Mouse (Mus musculus): ENCODE results near the gene Gm5728. TPM values are rescaled to one million over a fixed set of nuclear protein-coding genes. Genes with fewer than 3 reads are reported as not detected.

The Gm5728 gene
- not detected for polyA plus RNA-seq (2015; fragmentation: Illumina TruSeq; extraction: RNeasy Lipid Tissue Mini Kit (QIAGEN cat#74804); ENCODE audit: low read depth, low replicate concordance)

DNA sequence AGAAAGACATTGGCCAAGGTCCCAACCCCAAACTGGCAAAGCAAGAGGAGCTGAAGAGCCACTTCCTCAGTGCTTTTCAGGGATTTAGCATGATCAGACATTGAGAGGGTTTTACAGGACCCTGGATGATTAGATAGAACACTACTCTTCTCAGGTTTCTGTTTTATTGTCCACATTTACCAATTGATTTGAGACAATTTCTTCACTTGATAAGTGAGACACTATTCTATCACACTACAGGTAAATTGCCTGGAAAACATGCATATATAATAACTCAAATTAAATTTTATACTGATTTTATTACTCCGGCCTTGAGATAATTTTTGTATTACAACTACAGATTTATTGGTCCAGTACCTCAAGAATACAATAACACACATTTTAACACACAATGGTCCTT, at the start of gene Gm5728:
Gm5728 (minus strand) TSS at position 101 of the 400 bp plus-strand sequence.

DNA sequence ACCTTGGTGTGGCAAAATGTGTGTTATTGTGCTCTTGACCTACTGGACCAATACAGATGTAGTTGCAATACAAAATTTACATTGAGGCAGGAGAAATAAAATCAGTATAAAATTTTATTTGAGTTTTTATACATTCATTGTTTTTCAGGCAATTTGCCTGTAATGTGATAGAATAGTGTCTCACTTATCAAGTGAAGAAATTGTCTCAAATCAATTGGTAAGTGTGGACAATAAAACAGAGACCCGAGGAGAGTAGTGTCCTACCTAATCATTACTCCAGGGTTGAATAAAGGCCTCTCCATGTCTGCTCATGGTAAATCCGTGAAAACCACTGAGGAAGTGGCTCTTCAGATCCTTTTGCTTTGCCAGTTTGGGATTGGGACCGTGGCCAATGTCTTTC, 42.4 kb upstream of the Gm5728 start, which contains the start of gene Vmn1r100:
Vmn1r100 (plus strand) TSS at position 301 of the 400 bp plus-strand sequence.

DNA sequence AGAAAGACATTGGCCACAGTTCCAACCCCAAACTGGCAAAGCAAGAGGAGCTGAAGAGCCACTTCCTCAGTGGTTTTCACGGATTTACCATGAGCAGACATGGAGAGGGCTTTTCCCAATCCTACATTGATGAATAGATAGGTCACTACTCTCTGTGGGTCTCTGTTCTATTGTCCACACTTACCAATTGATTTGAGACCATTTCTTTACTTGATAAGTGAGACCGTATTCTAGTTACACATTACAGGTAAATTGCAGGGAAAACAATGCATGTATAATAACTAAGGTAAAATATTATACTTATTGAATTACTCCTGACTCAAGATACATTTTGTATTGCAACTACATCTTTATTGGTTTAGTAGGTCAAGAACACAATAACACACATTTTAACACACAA, 41.2 kb downstream of the Gm5728 start, which contains the start of gene Gm4133:
Gm4133 (minus strand) TSS at position 101 of the 400 bp plus-strand sequence.

Other genes starting within 250 kb of the Gm5728 start
- gene Vmn1r93, start 236.3 kb downstream of the Gm5728 start, polyA plus RNA-seq (2015; fragmentation: Illumina TruSeq; extraction: RNeasy Lipid Tissue Mini Kit (QIAGEN cat#74804); ENCODE audit: low read depth, low replicate concordance): not detected
- gene Vmn1r94, start 207.0 kb downstream of the Gm5728 start, polyA plus RNA-seq (2015; fragmentation: Illumina TruSeq; extraction: RNeasy Lipid Tissue Mini Kit (QIAGEN cat#74804); ENCODE audit: low read depth, low replicate concordance): not detected
- not detected for gene Vmn1r95, start 181.7 kb downstream of the Gm5728 start, polyA plus RNA-seq (2015; fragmentation: Illumina TruSeq; extraction: RNeasy Lipid Tissue Mini Kit (QIAGEN cat#74804); ENCODE audit: low read depth, low replicate concordance)
- gene Gm6164, start 169.8 kb downstream of the Gm5728 start, polyA plus RNA-seq (2015; fragmentation: Illumina TruSeq; extraction: RNeasy Lipid Tissue Mini Kit (QIAGEN cat#74804); ENCODE audit: low read depth, low replicate concordance): not detected
- not detected for gene Gm4498, start 141.6 kb downstream of the Gm5728 start, polyA plus RNA-seq (2015; fragmentation: Illumina TruSeq; extraction: RNeasy Lipid Tissue Mini Kit (QIAGEN cat#74804); ENCODE audit: low read depth, low replicate concordance)
- not detected for gene Gm5890, start 112.6 kb downstream of the Gm5728 start, polyA plus RNA-seq (2015; fragmentation: Illumina TruSeq; extraction: RNeasy Lipid Tissue Mini Kit (QIAGEN cat#74804); ENCODE audit: low read depth, low replicate concordance)
- gene Gm4133, start 41.3 kb downstream of the Gm5728 start, polyA plus RNA-seq (2015; fragmentation: Illumina TruSeq; extraction: RNeasy Lipid Tissue Mini Kit (QIAGEN cat#74804); ENCODE audit: low read depth, low replicate concordance): not detected
- gene Vmn1r100, start 42.5 kb upstream of the Gm5728 start, polyA plus RNA-seq (2015; fragmentation: Illumina TruSeq; extraction: RNeasy Lipid Tissue Mini Kit (QIAGEN cat#74804); ENCODE audit: low read depth, low replicate concordance): not detected
- gene Vmn1r101, start 67.2 kb upstream of the Gm5728 start, polyA plus RNA-seq (2015; fragmentation: Illumina TruSeq; extraction: RNeasy Lipid Tissue Mini Kit (QIAGEN cat#74804); ENCODE audit: low read depth, low replicate concordance): not detected
- not detected for gene Gm10670, start 99.5 kb upstream of the Gm5728 start, polyA plus RNA-seq (2015; fragmentation: Illumina TruSeq; extraction: RNeasy Lipid Tissue Mini Kit (QIAGEN cat#74804); ENCODE audit: low read depth, low replicate concordance)
- not detected for gene Vmn1r103, start 135.1 kb upstream of the Gm5728 start, polyA plus RNA-seq (2015; fragmentation: Illumina TruSeq; extraction: RNeasy Lipid Tissue Mini Kit (QIAGEN cat#74804); ENCODE audit: low read depth, low replicate concordance)
- not detected for gene Vmn1r104, start 158.4 kb upstream of the Gm5728 start, polyA plus RNA-seq (2015; fragmentation: Illumina TruSeq; extraction: RNeasy Lipid Tissue Mini Kit (QIAGEN cat#74804); ENCODE audit: low read depth, low replicate concordance)
- gene Gm5726, start 170.3 kb upstream of the Gm5728 start, polyA plus RNA-seq (2015; fragmentation: Illumina TruSeq; extraction: RNeasy Lipid Tissue Mini Kit (QIAGEN cat#74804); ENCODE audit: low read depth, low replicate concordance): not detected
- not detected for gene Gm4141, start 200.8 kb upstream of the Gm5728 start, polyA plus RNA-seq (2015; fragmentation: Illumina TruSeq; extraction: RNeasy Lipid Tissue Mini Kit (QIAGEN cat#74804); ENCODE audit: low read depth, low replicate concordance)
- gene Gm4513, start 223.6 kb upstream of the Gm5728 start, polyA plus RNA-seq (2015; fragmentation: Illumina TruSeq; extraction: RNeasy Lipid Tissue Mini Kit (QIAGEN cat#74804); ENCODE audit: low read depth, low replicate concordance): not detected

All from brain, adult 10 weeks (tissue).